Mouse (Mus musculus) intestine, postnatal 0 days (tissue): ENCODE data around the gene Defb33. TPM values are rescaled to one million over a fixed set of nuclear protein-coding genes. Genes with fewer than 3 reads are reported as not detected.

Source experiments
- ATAC-seq: fragments of 200-750 bp; cut with Nextera tagmentation; 2 replicates; pipeline ENCODE4 v1.8.0; 2017; ENCODE audit warnings: mild to moderate bottlenecking, moderate TSS enrichment, moderate library complexity
- H3K27ac ChIP-seq: fragments of 300-500 bp; sonication (generic); 2 replicates; pipeline ENCODE4 v1.5.1; 2014; ENCODE audit warnings: mild to moderate bottlenecking, low read depth, low read length, moderate library complexity
- H3K27me3 ChIP-seq: fragments of 300-500 bp; sonication (generic); replicated peaks from 2 replicates; pipeline ENCODE4 v1.6.1; 2014; ENCODE audit warnings: low read length, mixed read lengths; ENCODE audit not compliant: control insufficient read depth, insufficient read depth
- H3K36me3 ChIP-seq: fragments of 300-500 bp; sonication (generic); 2 replicates; pipeline ENCODE4 v1.6.1; 2014; ENCODE audit warnings: mild to moderate bottlenecking, moderate library complexity; ENCODE audit not compliant: control insufficient read depth, insufficient read depth
- H3K4me1 ChIP-seq: fragments of 300-500 bp; sonication (generic); replicated peaks from 2 replicates; pipeline ENCODE4 v1.6.1; 2014; ENCODE audit warnings: antibody characterized with exemption, low read length, mixed read lengths; ENCODE audit not compliant: control insufficient read depth, insufficient read depth
- H3K4me2 ChIP-seq: fragments of 300-500 bp; sonication (generic); replicated peaks from 2 replicates; pipeline ENCODE4 v1.6.1; 2014; ENCODE audit warnings: low read depth, mild to moderate bottlenecking, moderate library complexity
- H3K4me3 ChIP-seq: fragments of 300-500 bp; sonication (generic); 2 replicates; pipeline ENCODE4 v1.5.1; 2014; ENCODE audit warnings: low read depth, low read length
- H3K9ac ChIP-seq: fragments of 300-500 bp; sonication (generic); 2 replicates; pipeline ENCODE4 v1.6.1; 2014; ENCODE audit warnings: mild to moderate bottlenecking, low read depth, low read length
- H3K9me3 ChIP-seq: fragments of 300-500 bp; sonication (generic); 2 replicates; pipeline ENCODE4 v1.6.1; 2016; ENCODE audit warnings: mixed run types; ENCODE audit not compliant: control insufficient read depth
- CTCF ChIP-seq: sonication (generic); IDR thresholded peaks from 2 replicates; pipeline ENCODE4 v1.5.1; 2016; ENCODE audit warnings: low read depth, mild to moderate bottlenecking, control low read depth, antibody characterized with exemption, moderate library complexity
- WGBS: fragments of 180-500 bp; shearing (Covaris S2); extraction: QIAGEN DNeasy Blood & Tissue Kit; methylation state at CpG from one replicate; pipeline ENCODE4 v1.1.7; 2014; 5-methylcytosine and 5-hydroxymethylcytosine counted together
- polyA plus RNA-seq: library from polyadenylated mRNA; unstranded; fragments of >200 nt; fragmentation: Nextera tagmentation; extraction: Ambion mirVana; gene quantifications from 2 replicates; pipeline ENCODE4 v1.2.1, GENCODE M21; 2015

The Defb33 gene
- not detected in 2 replicates for polyA plus RNA-seq

DNA sequence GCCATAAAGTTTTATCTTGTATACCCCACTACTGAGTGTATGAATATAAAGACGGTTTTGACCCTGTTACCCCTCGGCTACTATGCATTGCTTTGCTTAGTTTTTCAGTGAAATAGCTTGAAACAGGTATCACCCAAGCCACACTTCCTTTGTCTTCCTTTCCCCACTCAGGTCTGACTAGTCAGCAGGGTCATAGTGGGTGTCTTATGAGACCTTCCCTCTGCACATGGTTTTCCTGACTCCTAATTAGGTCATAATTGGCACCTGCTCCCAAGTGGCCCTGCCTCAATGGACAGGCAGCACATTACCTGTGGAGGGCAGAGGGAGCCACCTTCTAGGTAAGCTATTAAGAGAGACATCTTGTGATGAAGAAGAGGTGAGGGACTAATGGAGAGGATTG lies at the start of gene Defb33:
TSS of gene Defb33 (plus strand) at position 301 of the 400 bp plus-strand sequence.
- no peak within 1 kb of the TSS for H3K4me2 ChIP-seq
- no peak for ATAC-seq
- no peaks in the 10 kb centered on the region for H3K9me3 ChIP-seq
- H3K27ac ChIP-seq, result no peak within 1 kb of the TSS
- no peaks in the 10 kb centered on the region for H3K36me3 ChIP-seq
- H3K4me3 ChIP-seq, result no peak within 1 kb of the TSS
- H3K9ac ChIP-seq, result no peak within 1 kb of the TSS
- 76% methylated on average over 2 of the region's 2 CpGs for WGBS
- TF ChIP-seq CTCF, result no peak
- no peaks in the 10 kb centered on the region for H3K27me3 ChIP-seq
- no peaks in the 10 kb centered on the region for H3K4me1 ChIP-seq

- Histone ChIP-seq H3K27me3 (no peaks in the 10 kb centered on the region), H3K4me3 (no peak overlapping the region), H3K36me3 (no peaks in the 10 kb centered on the region), H3K9me3 (no peaks in the 10 kb centered on the region), H3K9ac (no peak overlapping the region), H3K27ac (no peak overlapping the region), H3K4me1 (no peaks in the 10 kb centered on the region), H3K4me2 (no peak overlapping the region)
- no peak for ATAC-seq
- TF ChIP-seq CTCF, result no peak
- WGBS, result 35% methylated on average over 6 of the region's 6 CpGs
These were observed 17.9 kb upstream of the Defb33 start for GRCm38 (mm10) chr8:20874608-20875007.

- no peaks in the 10 kb centered on the region for H3K27me3 ChIP-seq
- no peak within 1 kb of the TSS for H3K4me3 ChIP-seq
These were observed 10.1 kb downstream of the Defb33 start, which contains the start of gene Gm15056 for GRCm38 (mm10) chr8:20902527-20902926. Gene Gm15056 (minus strand): TSS chr8:20902627.

GRCm38 (mm10) chr8:20907119-20907518 lies 14.7 kb downstream of the Defb33 start:
- no peak overlapping the region for H3K4me3 ChIP-seq
- no peak overlapping the region for H3K4me2 ChIP-seq
- TF ChIP-seq CTCF, result no peak
- no peak overlapping the region for H3K9ac ChIP-seq
- ATAC-seq, result no peak
- H3K9me3 ChIP-seq, result 0 out of 2 replicates have a peak, but pooled peaks cover 2% of the 10 kb centered on the region
- H3K27ac ChIP-seq, result no peak overlapping the region
- H3K4me1 ChIP-seq, result no peaks in the 10 kb centered on the region
- WGBS, result 97% methylated on average over 2 of the region's 2 CpGs
- H3K36me3 ChIP-seq, result no peaks in the 10 kb centered on the region
- H3K27me3 ChIP-seq, result no peaks in the 10 kb centered on the region

More at GRCm38 (mm10) chr8:20902527-20902926, 10.1 kb downstream of the Defb33 start, which contains the start of gene Gm15056:
- TF ChIP-seq CTCF, result no peak
- no peaks in the 10 kb centered on the region for H3K4me1 ChIP-seq
- no peak within 1 kb of the TSS for H3K9ac ChIP-seq
- no peaks in the 10 kb centered on the region for H3K9me3 ChIP-seq
- H3K36me3 ChIP-seq, result no peaks in the 10 kb centered on the region
- H3K27ac ChIP-seq, result no peak within 1 kb of the TSS
- no peak within 1 kb of the TSS for H3K4me2 ChIP-seq
- WGBS, result 52% methylated on average over 2 of the region's 2 CpGs
- no peak for ATAC-seq

DNA sequence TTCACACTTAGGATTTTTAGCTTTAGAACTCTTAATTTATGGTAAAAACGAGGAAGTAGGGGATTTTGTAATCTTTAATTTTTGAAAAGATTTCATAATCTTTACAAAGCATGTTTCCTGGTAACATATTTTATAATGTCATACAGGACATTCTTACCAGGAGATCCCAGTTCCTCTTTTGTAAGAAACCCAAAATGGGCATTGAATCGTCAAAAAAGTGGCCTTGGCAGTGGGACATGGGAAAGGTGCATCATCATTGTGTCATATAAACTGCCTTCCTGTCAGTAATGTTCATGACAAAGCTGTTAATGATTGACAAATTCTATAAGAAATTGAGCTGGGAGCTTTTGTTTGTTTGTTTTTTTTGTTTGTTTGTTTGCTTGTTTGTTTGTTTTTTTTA lies 15.8 kb downstream of the Defb33 start:
- Histone ChIP-seq H3K27ac (no peak overlapping the region), H3K36me3 (no peaks in the 10 kb centered on the region), H3K4me1 (no peaks in the 10 kb centered on the region), H3K4me3 (no peak overlapping the region), H3K27me3 (no peaks in the 10 kb centered on the region), H3K4me2 (no peak overlapping the region), H3K9ac (no peak overlapping the region), H3K9me3 (0 out of 2 replicates have a peak, but pooled peaks cover 2% of the 10 kb centered on the region)
- 60% methylated on average over 2 of the region's 2 CpGs for WGBS
- no peak for ATAC-seq
- TF ChIP-seq CTCF, result no peak

GRCm38 (mm10) chr8:20912288-20912687 lies 19.8 kb downstream of the Defb33 start:
- H3K9me3 ChIP-seq, result 0 out of 2 replicates have a peak, but pooled peaks cover 2% of the 10 kb centered on the region
- H3K27me3 ChIP-seq, result no peaks in the 10 kb centered on the region
- H3K36me3 ChIP-seq, result no peaks in the 10 kb centered on the region
- WGBS, result 81% methylated on average over 1 of the region's 1 CpGs
- ATAC-seq, result no peak
- no peaks in the 10 kb centered on the region for H3K4me1 ChIP-seq
- no peak overlapping the region for H3K9ac ChIP-seq
- no peak overlapping the region for H3K4me2 ChIP-seq
- no peak overlapping the region for H3K27ac ChIP-seq
- no peak for TF ChIP-seq CTCF
- no peak overlapping the region for H3K4me3 ChIP-seq

GRCm38 (mm10) chr8:20921971-20922370 lies 29.5 kb downstream of the Defb33 start, which contains the start of gene Gm6040:
Gene Gm6040 (minus strand): TSS chr8:20922071.
- H3K9me3 ChIP-seq, result peaks cover 2% of the 10 kb centered on the region; the same call in 1 of the 2 replicates
- H3K27ac ChIP-seq, result no peak within 1 kb of the TSS
- no peak within 1 kb of the TSS for H3K4me3 ChIP-seq
- H3K9ac ChIP-seq, result no peak within 1 kb of the TSS
- H3K4me1 ChIP-seq, result no peaks in the 10 kb centered on the region
- H3K4me2 ChIP-seq, result no peak within 1 kb of the TSS
- TF ChIP-seq CTCF, result no peak
- no peaks in the 10 kb centered on the region for H3K36me3 ChIP-seq
- H3K27me3 ChIP-seq, result no peaks in the 10 kb centered on the region
- ATAC-seq, result no peak
- 84% methylated on average over 3 of the region's 3 CpGs for WGBS
